Mouse (Mus musculus) sigmoid colon, adult 10 weeks (tissue): ENCODE data around the gene Sf3a1. TPM values are rescaled to one million over a fixed set of nuclear protein-coding genes. Genes with fewer than 3 reads are reported as not detected.

Experiments used
- polyA plus RNA-seq: library from polyadenylated mRNA; stranded (reverse); fragments of 350-450 nt; fragmentation: Illumina TruSeq; extraction: RNeasy Lipid Tissue Mini Kit (QIAGEN cat#74804); gene quantifications from one replicate; pipeline ENCODE4 v1.2.3, GENCODE M21; 2014; ENCODE audit warnings: low read depth, low replicate concordance

The Sf3a1 gene
- 13.8 TPM for polyA plus RNA-seq

DNA sequence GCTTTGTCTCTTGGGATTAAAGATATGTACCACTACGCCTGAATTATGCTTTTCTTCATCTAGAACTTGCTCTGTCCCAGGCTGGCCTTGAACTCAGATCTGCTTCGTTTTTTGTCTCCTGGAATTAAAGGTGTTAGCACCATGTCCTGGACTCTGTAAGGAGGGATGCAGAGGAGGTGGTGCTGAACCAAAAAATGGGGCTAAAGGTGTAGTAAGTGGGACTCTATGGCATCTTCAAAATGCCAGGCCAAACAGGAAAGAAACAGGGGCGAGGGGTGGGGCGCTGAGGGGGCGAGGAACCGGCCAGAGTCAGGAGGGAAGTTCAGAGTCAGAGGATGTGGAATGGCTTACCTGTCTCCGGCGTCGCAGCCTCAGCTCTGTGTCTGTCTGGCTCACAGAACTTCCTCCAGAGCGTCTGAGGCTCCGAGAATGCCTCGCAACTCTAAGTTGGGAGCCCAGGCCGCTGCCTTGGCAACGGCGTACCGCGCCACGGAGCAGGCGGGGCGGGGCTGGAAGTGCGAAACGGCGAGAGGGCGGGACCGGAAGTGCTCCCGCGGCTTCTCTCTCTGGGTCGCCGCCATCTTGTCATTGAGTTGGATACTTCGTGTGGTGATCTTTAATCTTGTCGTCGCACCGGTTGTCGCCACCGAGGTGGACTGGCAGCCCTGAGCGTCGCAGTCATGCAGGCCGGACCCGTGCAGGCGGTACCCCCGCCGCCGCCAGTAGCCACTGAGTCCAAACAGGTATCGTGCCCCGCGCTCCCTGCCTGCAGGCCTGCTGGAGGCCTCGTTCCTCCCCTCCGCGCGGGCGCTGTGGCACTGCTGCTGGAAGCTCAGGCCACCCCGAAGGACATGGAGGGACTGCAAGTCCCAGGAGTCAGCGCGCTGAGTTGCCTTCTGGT is at the start of gene Sf3a1, which contains the start of gene Ccdc157:
Gene Sf3a1, plus strand, starts transcription at position 543 of the 901 bp plus-strand sequence.
Gene Ccdc157, minus strand, starts transcription at position 486 of the 901 bp plus-strand sequence.

DNA sequence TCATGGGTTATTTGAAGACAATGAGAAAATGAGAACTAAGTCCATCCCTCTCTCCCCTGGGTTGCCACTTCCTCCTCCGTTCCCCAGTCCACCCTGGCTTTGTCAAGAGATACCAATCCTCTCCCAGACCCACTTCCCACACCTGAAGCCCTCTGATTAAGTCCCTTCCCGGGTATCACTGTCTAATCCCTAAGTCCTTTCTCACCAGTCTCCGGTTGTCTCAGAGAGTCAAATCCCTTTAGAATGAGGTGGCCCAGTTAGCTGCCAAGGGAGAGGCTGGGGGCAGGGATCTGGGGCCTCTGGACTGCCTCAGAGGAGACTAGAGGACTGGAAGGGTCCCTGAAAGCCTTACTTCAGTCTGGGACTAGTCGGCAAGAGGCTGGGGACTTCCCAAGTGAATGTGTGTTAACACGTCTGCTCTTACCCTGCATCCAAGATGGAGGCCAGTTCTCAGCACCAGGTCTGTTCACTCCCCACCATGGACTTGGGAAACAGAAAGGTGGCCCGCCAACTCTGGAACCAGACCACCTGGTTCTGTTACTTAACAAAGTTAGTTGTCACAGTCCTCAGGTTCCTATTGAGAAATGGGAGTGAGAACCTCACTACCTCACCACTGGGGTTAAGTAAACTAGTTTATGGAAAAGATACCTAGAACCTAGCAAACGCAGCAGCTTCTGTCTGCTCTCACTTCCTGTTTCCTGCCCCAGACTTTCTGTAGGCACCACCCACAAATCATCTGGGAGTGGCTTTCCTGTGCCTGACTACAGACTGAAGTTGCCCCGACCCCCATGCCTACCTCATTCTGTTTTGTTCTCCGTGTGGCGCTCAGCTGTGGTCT is 37.2 kb upstream of the Sf3a1 start, which contains the start of gene Sec14l2:
Gene Sec14l2, minus strand, starts transcription at position 674 of the 838 bp plus-strand sequence.

DNA sequence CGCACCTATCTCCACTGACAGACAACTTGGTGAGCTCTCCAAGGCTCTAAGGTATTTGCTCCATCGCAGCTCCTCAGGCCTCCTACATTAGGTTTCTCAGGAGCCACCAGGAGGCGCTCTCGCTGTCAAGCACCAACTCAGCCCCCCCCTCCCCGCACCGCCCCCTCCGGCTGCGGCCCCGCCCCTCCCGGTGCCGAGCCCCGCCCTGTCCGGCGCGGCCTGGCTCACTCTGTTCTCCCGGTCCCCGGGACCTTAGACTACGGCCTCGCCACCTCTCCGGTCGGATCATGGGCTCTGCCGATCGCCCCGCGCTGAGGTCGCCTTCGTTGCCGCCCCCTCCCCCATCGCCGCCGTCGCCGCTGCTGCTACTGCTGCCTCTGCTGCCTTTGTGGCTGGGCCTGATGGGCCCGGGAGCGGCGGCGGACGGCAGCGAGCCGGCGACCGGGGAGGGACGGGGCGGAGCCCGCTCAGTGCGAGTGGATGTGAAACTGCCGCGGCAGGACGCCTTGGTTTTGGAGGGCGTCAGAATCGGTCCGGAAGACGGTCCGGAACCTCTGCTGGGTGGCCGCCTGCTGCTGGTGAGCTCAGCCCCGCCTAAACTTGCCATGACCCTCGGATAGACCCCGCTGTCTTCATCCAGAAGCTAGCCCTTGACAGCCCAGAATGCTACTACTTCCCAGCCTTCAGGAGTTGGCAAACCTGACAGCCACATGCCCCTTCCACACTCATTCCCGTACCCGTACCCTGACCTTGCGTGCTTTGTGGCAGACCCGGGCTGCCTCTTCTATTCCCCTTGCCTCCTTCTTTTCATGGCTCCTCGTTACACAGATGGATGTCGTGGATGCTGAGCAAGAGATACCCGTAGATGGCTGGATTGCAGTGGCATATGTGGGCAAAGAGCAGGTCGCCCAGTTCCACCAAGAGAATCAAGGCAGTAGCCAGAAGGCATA is 24.9 kb upstream of the Sf3a1 start, which contains the start of gene Rnf215:
Gene Rnf215, plus strand, starts transcription at position 217 of the 950 bp plus-strand sequence.

GRCm38 (mm10) chr11:4186486-4187317 is 26.6 kb downstream of the Sf3a1 start, which contains the start of gene Tbc1d10a:
TSS of gene Tbc1d10a (plus strand) at chr11:4186789.

GRCm38 (mm10) chr11:4217914-4218629 is 57.9 kb downstream of the Sf3a1 start, which contains the start of gene Castor1:
TSS of gene Castor1 (plus strand) at chr11:4218225.

Other genes with a start within 250 kb of the Sf3a1 start
- gene Slc35e4, start 245.7 kb upstream of the Sf3a1 start, polyA plus RNA-seq = 0.19 TPM
- 2.2 TPM for gene Tcn2, start 228.2 kb upstream of the Sf3a1 start, polyA plus RNA-seq
- gene Pes1, start 196.4 kb upstream of the Sf3a1 start, polyA plus RNA-seq = 14.2 TPM
- not detected for gene 4930556J24Rik, start 183.6 kb upstream of the Sf3a1 start, polyA plus RNA-seq
- gene Gal3st1, start 176.7 kb upstream of the Sf3a1 start, polyA plus RNA-seq = 1.8 TPM
- 0.13 TPM for gene Sec14l4, start 128.9 kb upstream of the Sf3a1 start, polyA plus RNA-seq
- gene Sec14l3, start 95.5 kb upstream of the Sf3a1 start, polyA plus RNA-seq = not detected
- 3.6 TPM for gene Mtfp1, start 64.9 kb upstream of the Sf3a1 start, polyA plus RNA-seq
- 0.54 TPM for gene Sec14l2, start 36.9 kb upstream of the Sf3a1 start, polyA plus RNA-seq
- gene Rnf215, start 25.1 kb upstream of the Sf3a1 start, polyA plus RNA-seq = 3.1 TPM
- 2.7 TPM for gene Ccdc157, start 57 bp upstream of the Sf3a1 start, polyA plus RNA-seq
- not detected for gene Tbc1d10a, start 26.4 kb downstream of the Sf3a1 start, polyA plus RNA-seq
- not detected for gene Castor1, start 57.9 kb downstream of the Sf3a1 start, polyA plus RNA-seq
- not detected for gene Osm, start 76.1 kb downstream of the Sf3a1 start, polyA plus RNA-seq
- 0.50 TPM for gene Lif, start 97.2 kb downstream of the Sf3a1 start, polyA plus RNA-seq